Mouse (Mus musculus): ENCODE results near the gene Btg2. TPM values are rescaled to one million over a fixed set of nuclear protein-coding genes. Genes with fewer than 3 reads are reported as not detected.

The Btg2 gene
- total and polyA plus RNA-seq, 2 experiments from 2014 or later = 8.9 to 19.8 TPM

- ATAC-seq (ENCODE audit: low FRiP score) (0 out of 2 replicates have a peak, but pooled peaks have one; percentile 2), DNase-seq (ENCODE audit: low spot score) (no peak)
- no peaks in the 10 kb centered on the region for H3K27me3 ChIP-seq (ENCODE audit: insufficient read depth, low read length)
- peak overlapping the region; percentile 73 for H3K4me2 ChIP-seq (ENCODE audit: low read depth, low read length, poor library complexity, severe bottlenecking)
- peak overlapping the region; percentile 77 for H3K27ac ChIP-seq (ENCODE audit: low read depth, low read length)
- H3K9me3 ChIP-seq (ENCODE audit: low read length) = no peaks in the 10 kb centered on the region
- WGBS = 4% methylated on average over 19 of the region's 19 CpGs
- peak overlapping the region; percentile 72 for H3K9ac ChIP-seq (replicated peaks; ENCODE audit: low read length, poor library complexity, severe bottlenecking)
- H3K4me1 ChIP-seq (ENCODE audit: insufficient read depth, low read length) = peaks cover 9% of the 10 kb centered on the region; the same call in 1 of the 2 replicates
- no peaks in the 10 kb centered on the region for H3K36me3 ChIP-seq (ENCODE audit: insufficient read depth, low read length)
- TF ChIP-seq CTCF (IDR thresholded peaks at IDR 0.05) = no peak
- peak overlapping the region; percentile 67 for H3K4me3 ChIP-seq (ENCODE audit: low read depth, low read length)
Observed at GRCm38 (mm10) chr1:134078061-134078795, 692 bp downstream of the Btg2 start.

GRCm38 (mm10) chr1:134077389-134078060 lies 1.4 kb downstream of the Btg2 start:
- Histone ChIP-seq H3K4me1 (ENCODE audit: insufficient read depth, low read length) (peaks cover 8% of the 10 kb centered on the region; the same call in 1 of the 2 replicates), H3K4me2 (ENCODE audit: low read depth, low read length, poor library complexity, severe bottlenecking) (peak overlapping the region; percentile 73), H3K9ac (replicated peaks; ENCODE audit: low read length, poor library complexity, severe bottlenecking) (peak overlapping the region; percentile 72), H3K4me3 (ENCODE audit: low read depth, low read length) (peak overlapping the region; percentile 67), H3K36me3 (ENCODE audit: insufficient read depth, low read length) (no peaks in the 10 kb centered on the region), H3K27ac (ENCODE audit: low read depth, low read length) (peak overlapping the region; percentile 77; the same call in 1 of the 2 replicates), H3K27me3 (ENCODE audit: insufficient read depth, low read length) (no peaks in the 10 kb centered on the region), H3K9me3 (ENCODE audit: low read length) (no peaks in the 10 kb centered on the region)
- peak; percentile 65 for TF ChIP-seq CTCF (IDR thresholded peaks at IDR 0.05)
- no peak for ATAC-seq (ENCODE audit: low FRiP score)
- DNase-seq (ENCODE audit: low spot score) = peak; percentile 71
- WGBS = 12% methylated on average over 14 of the region's 14 CpGs

- H3K27ac ChIP-seq (ENCODE audit: low read depth, low read length) = no peak overlapping the region
- no peaks in the 10 kb centered on the region for H3K27me3 ChIP-seq (ENCODE audit: insufficient read depth, low read length)
- 11% methylated on average over 2 of the region's 2 CpGs for WGBS
Observed at GRCm38 (mm10) chr1:134076789-134077188, 2.1 kb downstream of the Btg2 start.

GRCm38 (mm10) chr1:134075532-134075931 lies 3.4 kb downstream of the Btg2 start:
- no peak overlapping the region for H3K27ac ChIP-seq (ENCODE audit: low read depth, low read length)
- WGBS = 86% methylated on average over 8 of the region's 8 CpGs
- no peak for DNase-seq (ENCODE audit: low spot score)

More at GRCm38 (mm10) chr1:134076789-134077188, 2.1 kb downstream of the Btg2 start:
- H3K9me3 ChIP-seq (ENCODE audit: low read length) = no peaks in the 10 kb centered on the region
- no peak for TF ChIP-seq CTCF (IDR thresholded peaks at IDR 0.05)
- no peaks in the 10 kb centered on the region for H3K36me3 ChIP-seq (ENCODE audit: insufficient read depth, low read length)
- peaks cover 7% of the 10 kb centered on the region; the same call in 1 of the 2 replicates for H3K4me1 ChIP-seq (ENCODE audit: insufficient read depth, low read length)
- H3K4me3 ChIP-seq (ENCODE audit: low read depth, low read length) = peak overlapping the region; percentile 67
- peak overlapping the region; percentile 73 for H3K4me2 ChIP-seq (ENCODE audit: low read depth, low read length, poor library complexity, severe bottlenecking)
- no peak for ATAC-seq (ENCODE audit: low FRiP score)
- DNase-seq (ENCODE audit: low spot score) = no peak
- H3K9ac ChIP-seq (replicated peaks; ENCODE audit: low read length, poor library complexity, severe bottlenecking) = peak overlapping the region; percentile 33; the same call in 1 of the 2 replicates

GRCm38 (mm10) chr1:134074606-134075005 lies 4.3 kb downstream of the Btg2 start:
- no peak for TF ChIP-seq CTCF (IDR thresholded peaks at IDR 0.05)
- Histone ChIP-seq H3K9me3 (ENCODE audit: low read length) (no peaks in the 10 kb centered on the region), H3K4me2 (ENCODE audit: low read depth, low read length, poor library complexity, severe bottlenecking) (no peak overlapping the region), H3K4me1 (ENCODE audit: insufficient read depth, low read length) (peaks cover 13% of the 10 kb centered on the region; the same call in 1 of the 2 replicates), H3K27me3 (ENCODE audit: insufficient read depth, low read length) (no peaks in the 10 kb centered on the region), H3K27ac (ENCODE audit: low read depth, low read length) (no peak overlapping the region), H3K9ac (replicated peaks; ENCODE audit: low read length, poor library complexity, severe bottlenecking) (no peak overlapping the region), H3K4me3 (ENCODE audit: low read depth, low read length) (no peak overlapping the region), H3K36me3 (ENCODE audit: insufficient read depth, low read length) (no peaks in the 10 kb centered on the region)
- ATAC-seq (ENCODE audit: low FRiP score) = no peak
- WGBS = 85% methylated on average over 10 of the region's 10 CpGs
- DNase-seq (ENCODE audit: low spot score) = no peak

More at GRCm38 (mm10) chr1:134075532-134075931, 3.4 kb downstream of the Btg2 start:
- Histone ChIP-seq H3K4me3 (ENCODE audit: low read depth, low read length) (no peak overlapping the region), H3K27me3 (ENCODE audit: insufficient read depth, low read length) (no peaks in the 10 kb centered on the region), H3K9ac (replicated peaks; ENCODE audit: low read length, poor library complexity, severe bottlenecking) (no peak overlapping the region; the same call in 1 of the 2 replicates), H3K4me1 (ENCODE audit: insufficient read depth, low read length) (peaks cover 13% of the 10 kb centered on the region; the same call in 1 of the 2 replicates), H3K36me3 (ENCODE audit: insufficient read depth, low read length) (no peaks in the 10 kb centered on the region), H3K9me3 (ENCODE audit: low read length) (no peaks in the 10 kb centered on the region), H3K4me2 (ENCODE audit: low read depth, low read length, poor library complexity, severe bottlenecking) (peak overlapping the region; percentile 73)
- no peak for TF ChIP-seq CTCF (IDR thresholded peaks at IDR 0.05)
- no peak for ATAC-seq (ENCODE audit: low FRiP score)
